Comparison of ENCODE assay signal across 8 mouse cellular contexts in genomic region chrX:168794974-168795858, GRCm38 (mm10). TPM values are rescaled to one million over a fixed set of nuclear protein-coding genes. Genes with fewer than 3 reads are reported as not detected.
DNase-seq lines count a peak whose midpoint lies in the region; ATAC-seq lines count a peak whose summit lies in the region.

Gene Arhgap6 (plus strand): TSS chrX:168795099.

- peak within 1 kb of the TSS; percentile 40 for H3K4me3 ChIP-seq in embryonic facial prominence, embryonic 12.5 days
- H3K4me3 ChIP-seq in heart, embryonic 11.5 days (ENCODE audit: low read depth, low read length), result peak within 1 kb of the TSS; percentile 53
- peak within 1 kb of the TSS; percentile 41 for H3K4me3 ChIP-seq in kidney, embryonic 14.5 days (ENCODE audit: low read length)

- H3K4me1 ChIP-seq in embryonic facial prominence, embryonic 12.5 days, result no peaks in the 10 kb centered on the region
- no peaks in the 10 kb centered on the region for H3K4me1 ChIP-seq in heart, embryonic 11.5 days (ENCODE audit: control insufficient read depth, insufficient read depth, low read length)
- H3K4me1 ChIP-seq in kidney, embryonic 14.5 days (ENCODE audit: control insufficient read depth, insufficient read depth, low read length), result no peaks in the 10 kb centered on the region

- no peaks in the 10 kb centered on the region for H3K9me3 ChIP-seq in embryonic facial prominence, embryonic 12.5 days
- H3K9me3 ChIP-seq in heart, embryonic 11.5 days (replicated peaks; ENCODE audit: control insufficient read depth, low read length), result no peaks in the 10 kb centered on the region
- no peaks in the 10 kb centered on the region for H3K9me3 ChIP-seq in kidney, embryonic 14.5 days (ENCODE audit: control insufficient read depth, low read length)

- peak within 1 kb of the TSS; percentile 40 for H3K9ac ChIP-seq in embryonic facial prominence, embryonic 12.5 days
- peak within 1 kb of the TSS; percentile 66 for H3K9ac ChIP-seq in heart, embryonic 11.5 days (ENCODE audit: low read depth, low read length)
- peak within 1 kb of the TSS; percentile 28; the same call in 1 of the 2 replicates for H3K9ac ChIP-seq in kidney, embryonic 14.5 days (ENCODE audit: low read depth, low read length)

- no peaks in the 10 kb centered on the region for H3K36me3 ChIP-seq in embryonic facial prominence, embryonic 12.5 days
- no peaks in the 10 kb centered on the region for H3K36me3 ChIP-seq in heart, embryonic 11.5 days (ENCODE audit: control insufficient read depth, insufficient read depth, low read length)
- no peaks in the 10 kb centered on the region for H3K36me3 ChIP-seq in kidney, embryonic 14.5 days (ENCODE audit: control insufficient read depth, insufficient read depth, low read length)

- H3K4me2 ChIP-seq in embryonic facial prominence, embryonic 12.5 days (replicated peaks), result peak within 1 kb of the TSS; percentile 73
- H3K4me2 ChIP-seq in heart, embryonic 11.5 days, result peak within 1 kb of the TSS; percentile 47
- peak within 1 kb of the TSS; percentile 71 for H3K4me2 ChIP-seq in kidney, embryonic 14.5 days (replicated peaks; ENCODE audit: low read depth, low read length)

- DNase-seq in ovary, adult 18-20 months (ENCODE audit: low spot score), result peak; percentile 12
- no peak for DNase-seq in ovary, postnatal 10 days (ENCODE audit: low spot score)
- DNase-seq in lung, postnatal 10 days, result peak; percentile 57
- DNase-seq in retina, postnatal 1 day, result peak; percentile 48

- peak; percentile 68; the same call in 1 of the 2 replicates for ATAC-seq in embryonic facial prominence, embryonic 12.5 days (ENCODE audit: insufficient number of reproducible peaks, insufficient read depth, low FRiP score, low TSS enrichment)
- ATAC-seq in heart, embryonic 11.5 days (replicated peaks; ENCODE audit: insufficient number of reproducible peaks, low FRiP score, low TSS enrichment), result peak; percentile 70
- peak; percentile 89 for ATAC-seq in kidney, embryonic 14.5 days (ENCODE audit: low FRiP score, low TSS enrichment)
- ATAC-seq in cerebellum, adult (ENCODE audit: insufficient number of reproducible peaks, low FRiP score, low TSS enrichment), result no peak

- 16% methylated on average over 47 of the region's 48 CpGs for WGBS in embryonic facial prominence, embryonic 12.5 days
- 18% methylated on average over 46 of the region's 48 CpGs for WGBS in heart, embryonic 11.5 days (ENCODE audit: insufficient replicate concordance)
- 22% methylated on average over 45 of the region's 48 CpGs for WGBS in kidney, embryonic 14.5 days

- no peak within 1 kb of the TSS for H3K27ac ChIP-seq in embryonic facial prominence, embryonic 12.5 days
- peak within 1 kb of the TSS; percentile 74 for H3K27ac ChIP-seq in heart, embryonic 11.5 days (ENCODE audit: low read depth, low read length)
- H3K27ac ChIP-seq in kidney, embryonic 14.5 days (ENCODE audit: low read depth, low read length), result no peak within 1 kb of the TSS

- peaks cover 36% of the 10 kb centered on the region for H3K27me3 ChIP-seq in embryonic facial prominence, embryonic 12.5 days
- H3K27me3 ChIP-seq in heart, embryonic 11.5 days (ENCODE audit: control insufficient read depth, insufficient read depth, low read length), result 0 out of 2 replicates have a peak, but pooled peaks cover 2% of the 10 kb centered on the region
- peaks cover 14% of the 10 kb centered on the region for H3K27me3 ChIP-seq in kidney, embryonic 14.5 days (ENCODE audit: control insufficient read depth, insufficient read depth, low read length)

RNA-seq across cellular contexts. Expression of gene Arhgap6, which starts in this region (rescaled TPM):
- 1.8 and 2.7 TPM in 2 replicates for polyA plus RNA-seq in embryonic facial prominence, embryonic 12.5 days (2016; fragmentation: Nextera tagmentation; extraction: Ambion mirVana)
- polyA plus RNA-seq in heart, embryonic 11.5 days (2014; fragmentation: Nextera tagmentation; extraction: Ambion mirVana), result 8.9 and 9.4 TPM in 2 replicates
- 3.0 and 3.3 TPM in 2 replicates for polyA plus RNA-seq in kidney, embryonic 14.5 days (2014; fragmentation: Nextera tagmentation; extraction: Ambion mirVana)
